Mouse (Mus musculus) kidney, postnatal 0 days (tissue): Measurements from ENCODE around the gene Def6. TPM values are rescaled to one million over a fixed set of nuclear protein-coding genes. Genes with fewer than 3 reads are reported as not detected.

Experiments
- ATAC-seq: fragments of 200-750 bp; cut with Nextera tagmentation; replicated peaks from 2 replicates; pipeline ENCODE4 v1.8.0; 2017; ENCODE audit warnings: low read depth, moderate number of reproducible peaks, moderate TSS enrichment, moderate library complexity; ENCODE audit not compliant: low FRiP score
- DNase-seq: peaks from one replicate; pipeline ENCODE4 v3.0.0-alpha.2; 2016; ENCODE audit warnings: low spot score
- H3K27ac ChIP-seq: fragments of 300-500 bp; sonication (generic); 2 replicates; pipeline ENCODE4 v1.5.1; 2014; ENCODE audit warnings: mild to moderate bottlenecking
- H3K27me3 ChIP-seq: fragments of 300-500 bp; sonication (generic); 2 replicates; pipeline ENCODE4 v1.6.1; 2014; ENCODE audit warnings: low read length, mixed read lengths; ENCODE audit not compliant: insufficient read depth
- H3K36me3 ChIP-seq: fragments of 300-500 bp; sonication (generic); 2 replicates; pipeline ENCODE4 v1.6.1; 2014; ENCODE audit warnings: low read length, mixed read lengths; ENCODE audit not compliant: insufficient read depth
- H3K4me1 ChIP-seq: fragments of 300-500 bp; sonication (generic); replicated peaks from 2 replicates; pipeline ENCODE4 v1.6.1; 2014; ENCODE audit warnings: antibody characterized with exemption, low read length, mixed read lengths; ENCODE audit not compliant: insufficient read depth
- H3K4me2 ChIP-seq: fragments of 300-500 bp; sonication (generic); 2 replicates; pipeline ENCODE4 v1.6.1; 2014; ENCODE audit warnings: mild to moderate bottlenecking, low read length, moderate library complexity, mixed read lengths
- H3K4me3 ChIP-seq: fragments of 300-500 bp; sonication (generic); replicated peaks from 2 replicates; pipeline ENCODE4 v1.5.1; 2014; ENCODE audit warnings: low read depth, low read length
- H3K9ac ChIP-seq: fragments of 300-500 bp; sonication (generic); 2 replicates; pipeline ENCODE4 v1.6.1; 2014; ENCODE audit warnings: low read depth, low read length
- H3K9me3 ChIP-seq: fragments of 300-500 bp; sonication (generic); replicated peaks from 2 replicates; pipeline ENCODE4 v1.6.1; 2016; ENCODE audit warnings: low read length, inconsistent platforms, mixed read lengths
- CTCF ChIP-seq: IDR thresholded peaks from 2 replicates; pipeline ENCODE4 v1.5.1; 2016; ENCODE audit warnings: antibody characterized with exemption, low read depth, mild to moderate bottlenecking, moderate library complexity
- WGBS: fragments of 180-500 bp; shearing (Covaris S2); extraction: QIAGEN DNeasy Blood & Tissue Kit; methylation state at CpG from one replicate; pipeline ENCODE4 v1.1.7; 2014; 5-methylcytosine and 5-hydroxymethylcytosine counted together
- polyA plus RNA-seq: library from polyadenylated mRNA; unstranded; fragments of >200 nt; fragmentation: Nextera tagmentation; extraction: Ambion mirVana; gene quantifications from 2 replicates; pipeline ENCODE4 v1.2.1, GENCODE M21; 2015

The Def6 gene
- polyA plus RNA-seq, 1 experiment from 2014 or later, result 8.6 TPM

- ATAC-seq (no peak), DNase-seq (no peak)
- TF ChIP-seq CTCF, result no peak
- H3K9me3 ChIP-seq, result no peaks in the 10 kb centered on the region
- H3K4me3 ChIP-seq, result no peak overlapping the region
- H3K4me2 ChIP-seq, result no peak overlapping the region
- H3K4me1 ChIP-seq, result no peaks in the 10 kb centered on the region
- H3K36me3 ChIP-seq, result no peaks in the 10 kb centered on the region
- WGBS, result 77% methylated on average over 18 of the region's 18 CpGs
- no peak overlapping the region for H3K9ac ChIP-seq
- no peaks in the 10 kb centered on the region for H3K27me3 ChIP-seq
- H3K27ac ChIP-seq, result no peak overlapping the region
These were observed 23.6 kb downstream of the Def6 start for GRCm38 (mm10) chr17:28231026-28231736.

GRCm38 (mm10) chr17:28232475-28233060 is 25.0 kb downstream of the Def6 start, which contains the start of gene Ppard:
Ppard (plus strand) TSS chr17:28232700.
- ATAC-seq, result peak; percentile 92
- Histone ChIP-seq H3K27ac (peak within 1 kb of the TSS; percentile 82), H3K27me3 (no peaks in the 10 kb centered on the region), H3K36me3 (peaks cover 5% of the 10 kb centered on the region; the same call in 1 of the 2 replicates), H3K4me1 (no peaks in the 10 kb centered on the region), H3K9me3 (no peaks in the 10 kb centered on the region), H3K4me2 (peak within 1 kb of the TSS; percentile 92), H3K9ac (peak within 1 kb of the TSS; percentile 92), H3K4me3 (peak within 1 kb of the TSS; percentile 81)
- DNase-seq, result peak; percentile 100
- under 1% methylated on average over 38 of the region's 57 CpGs for WGBS
- TF ChIP-seq CTCF, result peak; percentile 99

GRCm38 (mm10) chr17:28233091-28233731 is 25.6 kb downstream of the Def6 start:
- DNase-seq (peak; percentile 63), ATAC-seq (0 out of 2 replicates have a peak, but pooled peaks have one; percentile 1)
- H3K4me2 ChIP-seq, result peak overlapping the region; percentile 92
- H3K27ac ChIP-seq, result peak overlapping the region; percentile 82
- WGBS, result 1% methylated on average over 17 of the region's 17 CpGs
- peak overlapping the region; percentile 81 for H3K4me3 ChIP-seq
- H3K27me3 ChIP-seq, result no peaks in the 10 kb centered on the region
- H3K9me3 ChIP-seq, result no peaks in the 10 kb centered on the region
- no peak for TF ChIP-seq CTCF
- peaks cover 7% of the 10 kb centered on the region; the same call in 1 of the 2 replicates for H3K36me3 ChIP-seq
- H3K9ac ChIP-seq, result peak overlapping the region; percentile 92
- H3K4me1 ChIP-seq, result no peaks in the 10 kb centered on the region

DNA sequence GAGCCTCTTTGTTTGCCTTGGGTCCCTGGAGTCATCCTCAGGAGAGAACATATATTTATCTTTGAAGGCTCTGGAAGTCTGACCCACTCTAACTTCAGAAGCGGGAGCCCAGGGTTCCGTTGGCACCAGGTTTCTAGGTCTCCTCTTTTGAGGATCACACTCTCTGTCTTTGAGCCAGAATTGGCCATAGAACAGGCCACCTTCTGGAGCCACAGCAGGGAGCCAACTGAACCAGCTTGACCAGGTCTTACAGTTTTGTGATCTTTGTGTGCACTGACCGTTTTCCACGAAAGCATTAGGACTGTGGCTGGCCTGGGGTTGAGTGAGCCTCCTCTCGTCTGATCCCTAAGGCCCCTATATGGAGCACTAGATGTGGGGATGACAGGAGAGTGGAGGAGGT is 27.1 kb downstream of the Def6 start:
- Histone ChIP-seq H3K27ac (no peak overlapping the region), H3K9ac (no peak overlapping the region), H3K27me3 (no peaks in the 10 kb centered on the region), H3K36me3 (peaks cover 7% of the 10 kb centered on the region; the same call in 1 of the 2 replicates), H3K4me1 (no peaks in the 10 kb centered on the region), H3K4me3 (no peak overlapping the region), H3K9me3 (no peaks in the 10 kb centered on the region), H3K4me2 (peak overlapping the region; percentile 9; the same call in 1 of the 2 replicates)
- no peak for TF ChIP-seq CTCF
- DNase-seq, result no peak
- ATAC-seq, result no peak
- 87% methylated on average over 5 of the region's 5 CpGs for WGBS

GRCm38 (mm10) chr17:28235982-28236635 is 28.5 kb downstream of the Def6 start:
- no peak overlapping the region for H3K4me2 ChIP-seq
- H3K4me3 ChIP-seq, result no peak overlapping the region
- DNase-seq (no peak), ATAC-seq (no peak)
- peaks cover 7% of the 10 kb centered on the region; the same call in 1 of the 2 replicates for H3K36me3 ChIP-seq
- TF ChIP-seq CTCF, result no peak
- 0 out of 2 replicates have a peak overlapping the region, but pooled peaks have one; percentile 4 for H3K9ac ChIP-seq
- WGBS, result 70% methylated on average over 7 of the region's 7 CpGs
- no peaks in the 10 kb centered on the region for H3K9me3 ChIP-seq
- H3K4me1 ChIP-seq, result no peaks in the 10 kb centered on the region
- H3K27me3 ChIP-seq, result no peaks in the 10 kb centered on the region
- H3K27ac ChIP-seq, result no peak overlapping the region

GRCm38 (mm10) chr17:28236636-28237015 is 29.0 kb downstream of the Def6 start:
- WGBS, result 76% methylated on average over 4 of the region's 4 CpGs
- H3K4me2 ChIP-seq, result no peak overlapping the region
- no peaks in the 10 kb centered on the region for H3K4me1 ChIP-seq
- ATAC-seq, result no peak
- no peak overlapping the region for H3K4me3 ChIP-seq
- no peak overlapping the region for H3K27ac ChIP-seq
- peaks cover 7% of the 10 kb centered on the region; the same call in 1 of the 2 replicates for H3K36me3 ChIP-seq
- no peak for DNase-seq
- no peaks in the 10 kb centered on the region for H3K9me3 ChIP-seq
- TF ChIP-seq CTCF, result no peak
- no peak overlapping the region for H3K9ac ChIP-seq
- H3K27me3 ChIP-seq, result no peaks in the 10 kb centered on the region
